Mouse (Mus musculus) G1E (cell line): ENCODE data around the gene Dcdc2a. TPM values are rescaled to one million over a fixed set of nuclear protein-coding genes. Genes with fewer than 3 reads are reported as not detected.
A peak's percentile ranks its signal among the peaks of the same experiment; 100 is the strongest.

Experiments used
- ATAC-seq: 2 replicates; pipeline ENCODE4 v1.8.0; 2016; ENCODE audit warnings: mild to moderate bottlenecking; ENCODE audit not compliant: insufficient number of reproducible peaks, poor library complexity, low FRiP score, severe bottlenecking; ENCODE audit errors: extremely low read depth
- DNase-seq: peaks from one replicate; pipeline ENCODE4 v3.0.0; 2012; ENCODE audit warnings: low spot score
- H3K27me3 ChIP-seq: 2 replicates; pipeline ENCODE4 v1.6.1; 2012; ENCODE audit warnings: mild to moderate bottlenecking, low read length, inconsistent platforms; ENCODE audit not compliant: insufficient read depth
- H3K36me3 ChIP-seq: replicated peaks from 2 replicates; pipeline ENCODE3; 2012; ENCODE audit warnings: mild to moderate bottlenecking, inconsistent platforms
- H3K4me1 ChIP-seq: 2 replicates; pipeline ENCODE4 v1.6.1; 2012; ENCODE audit warnings: low read depth, low read length, inconsistent platforms, mixed read lengths; ENCODE audit not compliant: insufficient read depth
- H3K4me3 ChIP-seq: 2 replicates; pipeline ENCODE4 v1.5.1; 2012; ENCODE audit warnings: low read depth, mild to moderate bottlenecking, inconsistent platforms, low read length, moderate library complexity, mixed read lengths
- H3K9me3 ChIP-seq: replicated peaks from 2 replicates; pipeline ENCODE4 v1.6.1; 2012; ENCODE audit warnings: inconsistent platforms
- CTCF ChIP-seq: IDR thresholded peaks from 2 replicates; pipeline ENCODE4 v1.5.1; 2012; ENCODE audit warnings: low read depth, low read length, inconsistent platforms, mixed read lengths
- GATA1 ChIP-seq: IDR thresholded peaks from 2 replicates; pipeline ENCODE4 v1.6.1; 2012; ENCODE audit warnings: borderline replicate concordance, low read length, inconsistent platforms, mixed read lengths
- GATA2 ChIP-seq: IDR thresholded peaks from 2 replicates; pipeline ENCODE4 v1.6.1; 2012; ENCODE audit warnings: low read depth, low read length, inconsistent platforms, borderline replicate concordance
- POLR2AphosphoS5 ChIP-seq: IDR thresholded peaks from 2 replicates; pipeline ENCODE4 v1.6.1; 2012; ENCODE audit warnings: low read depth, low read length, inconsistent platforms; ENCODE audit not compliant: insufficient replicate concordance
- TAL1 ChIP-seq: conservative IDR thresholded peaks from 2 replicates; pipeline ENCODE4 v1.6.1; 2012; ENCODE audit warnings: low read depth, low read length, inconsistent platforms, mixed read lengths
- polyA plus RNA-seq: library from polyadenylated mRNA; stranded (reverse); fragments of >175 nt; gene quantifications from 2 replicates; pipeline ENCODE4 v1.2.3, GENCODE M21; 2012
- total RNA-seq, 2 experiments: library from RNA; stranded (forward) in 1 of 2; stranded (reverse) in 1 of 2; fragments of 200-1000 nt in 1 of 2; fragments of >200 nt in 1 of 2; fragmentation: Nextera tagmentation in 1 of 2; gene quantifications; 2 replicates each; pipeline ENCODE4 v1.2.3; 2014 to 2017

Gene Dcdc2a
- total and polyA plus RNA-seq, 3 experiments = 0.11 TPM; not detected in 2

- ATAC-seq (no peak), DNase-seq (peak; percentile 53)
- Histone ChIP-seq H3K4me1 (peaks cover 3% of the 10 kb centered on the region; the same call in 1 of the 2 replicates), H3K9me3 (no peaks in the 10 kb centered on the region), H3K4me3 (no peak overlapping the region), H3K27me3 (0 out of 2 replicates have a peak, but pooled peaks cover 2% of the 10 kb centered on the region), H3K36me3 (no peaks in the 10 kb centered on the region)
- no peak for TF ChIP-seq GATA1
- TF ChIP-seq CTCF = peak; percentile 54; the same call in 1 of the 2 replicates
Observed at GRCm38 (mm10) chr13:25115971-25116370, 60.2 kb downstream of the Dcdc2a start.

GRCm38 (mm10) chr13:25122740-25123335 lies 67.0 kb downstream of the Dcdc2a start:
- TF ChIP-seq POLR2AphosphoS5 (no peak), CTCF (no peak), TAL1 (no peak), GATA2 (no peak), GATA1 (no peak)

GRCm38 (mm10) chr13:25127216-25127615 lies 71.4 kb downstream of the Dcdc2a start:
- no peak for DNase-seq
- H3K4me1 ChIP-seq = no peaks in the 10 kb centered on the region
- H3K9me3 ChIP-seq = no peaks in the 10 kb centered on the region
- no peak overlapping the region for H3K4me3 ChIP-seq
- TF ChIP-seq TAL1 (no peak), GATA2 (no peak), POLR2AphosphoS5 (no peak), GATA1 (no peak), CTCF (no peak)
- H3K27me3 ChIP-seq = no peaks in the 10 kb centered on the region
- no peak for ATAC-seq
- H3K36me3 ChIP-seq = no peaks in the 10 kb centered on the region

More at GRCm38 (mm10) chr13:25122740-25123335, 67.0 kb downstream of the Dcdc2a start:
- Histone ChIP-seq H3K4me1 (no peaks in the 10 kb centered on the region), H3K27me3 (0 out of 2 replicates have a peak, but pooled peaks cover 2% of the 10 kb centered on the region), H3K36me3 (no peaks in the 10 kb centered on the region), H3K4me3 (no peak overlapping the region), H3K9me3 (no peaks in the 10 kb centered on the region)
- ATAC-seq (no peak), DNase-seq (no peak)

- Histone ChIP-seq H3K4me3 (no peak overlapping the region), H3K27me3 (no peaks in the 10 kb centered on the region), H3K4me1 (no peaks in the 10 kb centered on the region), H3K36me3 (no peaks in the 10 kb centered on the region), H3K9me3 (no peaks in the 10 kb centered on the region)
- TF ChIP-seq POLR2AphosphoS5 (no peak), GATA2 (no peak), GATA1 (no peak), CTCF (no peak), TAL1 (no peak)
- DNase-seq (no peak), ATAC-seq (no peak)
Observed at GRCm38 (mm10) chr13:25127806-25128205, 72.0 kb downstream of the Dcdc2a start.

- ATAC-seq (no peak), DNase-seq (no peak)
- Histone ChIP-seq H3K36me3 (no peaks in the 10 kb centered on the region), H3K9me3 (no peaks in the 10 kb centered on the region), H3K4me1 (no peaks in the 10 kb centered on the region), H3K27me3 (no peaks in the 10 kb centered on the region), H3K4me3 (no peak overlapping the region)
- no peak for TF ChIP-seq GATA1
- no peak for TF ChIP-seq TAL1
- no peak for TF ChIP-seq CTCF
- no peak for TF ChIP-seq GATA2
- TF ChIP-seq POLR2AphosphoS5 = no peak
Observed at GRCm38 (mm10) chr13:25128766-25129165, 73.0 kb downstream of the Dcdc2a start.

GRCm38 (mm10) chr13:25143066-25143465 lies 87.3 kb downstream of the Dcdc2a start:
- TF ChIP-seq GATA2 (no peak), CTCF (no peak), TAL1 (no peak), GATA1 (no peak), POLR2AphosphoS5 (no peak)
- H3K27me3 ChIP-seq = 0 out of 2 replicates have a peak, but pooled peaks cover 2% of the 10 kb centered on the region
- no peaks in the 10 kb centered on the region for H3K4me1 ChIP-seq
- ATAC-seq = no peak
- no peaks in the 10 kb centered on the region for H3K9me3 ChIP-seq
- no peaks in the 10 kb centered on the region for H3K36me3 ChIP-seq
- no peak for DNase-seq
- H3K4me3 ChIP-seq = no peak overlapping the region

GRCm38 (mm10) chr13:25144093-25144492 lies 88.3 kb downstream of the Dcdc2a start:
- H3K4me1 ChIP-seq = no peaks in the 10 kb centered on the region
- TF ChIP-seq POLR2AphosphoS5 = no peak
- 0 out of 2 replicates have a peak, but pooled peaks have one; percentile 15 for TF ChIP-seq CTCF

More at GRCm38 (mm10) chr13:25144093-25144492, 88.3 kb downstream of the Dcdc2a start:
- Histone ChIP-seq H3K9me3 (no peaks in the 10 kb centered on the region), H3K4me3 (no peak overlapping the region), H3K27me3 (0 out of 2 replicates have a peak, but pooled peaks cover 2% of the 10 kb centered on the region), H3K36me3 (no peaks in the 10 kb centered on the region)
- ATAC-seq = no peak
- DNase-seq = no peak
